Comparison of ENCODE assay signal across 8 mouse cellular contexts in genomic region chr5:22548556-22549161, GRCm38 (mm10). TPM values are rescaled to one million over a fixed set of nuclear protein-coding genes. Genes with fewer than 3 reads are reported as not detected.
A peak's percentile ranks its signal among the peaks of the same experiment; 100 is the strongest.
DNase-seq lines count a peak whose midpoint lies in the region; ATAC-seq and TF ChIP-seq lines count a peak whose summit lies in the region.

No protein-coding gene starts in this region.

- 77% methylated on average over 6 of the region's 6 CpGs for WGBS in heart, embryonic 14.5 days
- 27% methylated on average over 6 of the region's 6 CpGs for WGBS in kidney, adult 2 months
- WGBS in liver, embryonic 16.5 days (ENCODE audit: insufficient replicate concordance): 42% methylated on average over 6 of the region's 6 CpGs

- no peak for TF ChIP-seq CTCF in kidney, adult 2 months (conservative IDR thresholded peaks at IDR 0.05; ENCODE audit: insufficient read depth, insufficient read length, low read depth, low read length)

- no peak for DNase-seq in heart, postnatal 25 days (ENCODE audit: low spot score)
- peak; percentile 17 for DNase-seq in NIH3T3 (ENCODE audit: low read depth)
- peak; percentile 70 for DNase-seq in kidney, adult 2 months
- DNase-seq in spleen, postnatal 14 days (ENCODE audit: low spot score in 2 of 2): no peak
- no peak for DNase-seq in MN1 (ENCODE audit: low spot score)

- no peak for TF ChIP-seq POLR2A in kidney, adult 2 months (IDR thresholded peaks at IDR 0.05; ENCODE audit: low read depth, low read length)

- H3K4me3 ChIP-seq in heart, embryonic 14.5 days (ENCODE audit: control insufficient read depth in 1 of 2, insufficient read depth in 1 of 2, low read depth in 1 of 2, low read length in 2 of 2): peak overlapping the region in 1 of 2 experiments; percentile 58; a peak in 1 of 4 replicates
- no peak overlapping the region for H3K4me3 ChIP-seq in kidney, adult 2 months (ENCODE audit: insufficient read depth, low read depth, low read length)
- peak overlapping the region; percentile 81 for H3K4me3 ChIP-seq in liver, embryonic 16.5 days (ENCODE audit: low read depth, low read length)

- H3K9ac ChIP-seq in heart, embryonic 14.5 days (ENCODE audit: low read length): peak overlapping the region; percentile 82
- H3K9ac ChIP-seq in liver, embryonic 16.5 days (ENCODE audit: low read depth, low read length): peak overlapping the region; percentile 62

- no peaks in the 10 kb centered on the region for H3K9me3 ChIP-seq in heart, embryonic 14.5 days (ENCODE audit: control insufficient read depth, low read length)
- no peaks in the 10 kb centered on the region; the same call in 1 of the 2 replicates for H3K9me3 ChIP-seq in liver, embryonic 16.5 days (replicated peaks; ENCODE audit: control insufficient read depth, low read length)

- intact Hi-C loops in heart, postnatal 25 days (cut with DNase I): no loop called here

- H3K4me1 ChIP-seq in heart, embryonic 14.5 days (ENCODE audit: control insufficient read depth in 2 of 2, insufficient read depth in 2 of 2, low read length in 2 of 2): peaks cover 0 to 12% of the 10 kb centered on the region in 2 experiments; a peak in 1 of 4 replicates
- peaks cover 3% of the 10 kb centered on the region; the same call in 1 of the 2 replicates for H3K4me1 ChIP-seq in kidney, adult 2 months (ENCODE audit: control insufficient read depth, insufficient read depth, low read length)
- H3K4me1 ChIP-seq in liver, embryonic 16.5 days (ENCODE audit: control insufficient read depth, low read depth, low read length): peaks cover 43% of the 10 kb centered on the region

- peaks cover 36% of the 10 kb centered on the region for H3K36me3 ChIP-seq in heart, embryonic 14.5 days (ENCODE audit: control insufficient read depth, insufficient read depth, low read length)
- H3K36me3 ChIP-seq in kidney, adult 2 months (ENCODE audit: control insufficient read depth, insufficient read depth, low read length): peaks cover 8% of the 10 kb centered on the region
- peaks cover 23% of the 10 kb centered on the region for H3K36me3 ChIP-seq in liver, embryonic 16.5 days (ENCODE audit: control insufficient read depth, insufficient read depth)

- ATAC-seq in heart, embryonic 14.5 days (ENCODE audit: insufficient number of reproducible peaks, insufficient read depth, low FRiP score, low read depth): no peak
- ATAC-seq in liver, embryonic 16.5 days (ENCODE audit: low read depth): no peak
- no peak for ATAC-seq in granulocyte monocyte progenitor cell, adult 5-6 weeks (replicated peaks; ENCODE audit: poor library complexity, severe bottlenecking)

- H3K27ac ChIP-seq in heart, embryonic 14.5 days (replicated peaks in 1 of 2; ENCODE audit: control insufficient read depth in 1 of 2, insufficient read depth in 1 of 2, low read depth in 2 of 2, low read length in 2 of 2): no peak overlapping the region
- H3K27ac ChIP-seq in kidney, adult 2 months (ENCODE audit: insufficient read depth, low read depth, low read length): no peak overlapping the region
- peak overlapping the region; percentile 78 for H3K27ac ChIP-seq in liver, embryonic 16.5 days (ENCODE audit: low read length)

- H3K4me2 ChIP-seq in heart, embryonic 14.5 days (ENCODE audit: low read length): peak overlapping the region; percentile 78
- peak overlapping the region; percentile 75 for H3K4me2 ChIP-seq in liver, embryonic 16.5 days (ENCODE audit: low read depth, low read length)

- H3K27me3 ChIP-seq in heart, embryonic 14.5 days (ENCODE audit: control insufficient read depth, insufficient read depth, low read length): no peaks in the 10 kb centered on the region
- H3K27me3 ChIP-seq in kidney, adult 2 months (replicated peaks; ENCODE audit: control insufficient read depth, insufficient read depth, low read length): no peaks in the 10 kb centered on the region
- H3K27me3 ChIP-seq in liver, embryonic 16.5 days (ENCODE audit: control insufficient read depth, insufficient read depth, low read depth, low read length): no peaks in the 10 kb centered on the region

RNA-seq across cellular contexts. Expression of gene Orc5, which starts 1.6 kb away (rescaled TPM):
- polyA plus RNA-seq in heart, embryonic 14.5 days (2014; fragmentation: Nextera tagmentation; extraction: Ambion mirVana): 31.7 and 33.8 TPM in 2 replicates
- 1 to 10 TPM; 7.5 to 7.7 TPM for total RNA-seq in heart, postnatal 25 days (2021)
- 3.2 and 4.2 TPM in 2 replicates for polyA plus RNA-seq in kidney, adult 2 months (2012; rRNA removed)
- polyA plus RNA-seq in liver, embryonic 16.5 days (2015; fragmentation: Nextera tagmentation; extraction: Ambion mirVana): 47.1 and 49.8 TPM in 2 replicates
- 23.5 and 27.6 TPM in 2 replicates for total RNA-seq in granulocyte monocyte progenitor cell, adult 5-6 weeks (2014; fragmentation: Nextera tagmentation)
- total RNA-seq in granulocyte monocyte progenitor cell, adult 5-6 weeks (2017): 29.4 and 32.6 TPM in 2 replicates

Comparison
In these comparisons a context has a peak if more than half of its experiments do, and no peak if none do; other contexts are left out.
1. DNase-seq: peak in NIH3T3 (single experiment) and kidney, adult 2 months (single experiment); none in heart, postnatal 25 days (single experiment), spleen, postnatal 14 days (0 of 2) and MN1 (single experiment).